Mouse (Mus musculus) E14TG2a.4 (cell line): ENCODE results near the gene Tpcn1.

Experiments
- CTCF ChIP-seq: conservative IDR thresholded peaks from 2 replicates; pipeline ENCODE4 v1.5.1; 2014; ENCODE audit warnings: low read length
- NANOG ChIP-seq: IDR thresholded peaks from 2 replicates; pipeline ENCODE4 v1.6.1; 2014; ENCODE audit warnings: borderline replicate concordance, low read length, mixed read lengths
- POU5F1 ChIP-seq: IDR thresholded peaks from 2 replicates; pipeline ENCODE4 v1.6.1; 2014; ENCODE audit warnings: low read length, borderline replicate concordance

GRCm38 (mm10) chr5:120611416-120611815 lies 22.9 kb upstream of the Tpcn1 start:
- TF ChIP-seq CTCF = no peak
- TF ChIP-seq NANOG = no peak
- no peak for TF ChIP-seq POU5F1
